Mouse (Mus musculus): ENCODE measurements around the gene 4933409G03Rik.
A peak's percentile ranks its signal among the peaks of the same experiment; 100 is the strongest.
"Not testable (repeated sequence)": the region's sequence is repeated elsewhere in the genome, so short reads cannot be mapped to it uniquely, and the experiment has no call there.

The 4933409G03Rik gene

DNA sequence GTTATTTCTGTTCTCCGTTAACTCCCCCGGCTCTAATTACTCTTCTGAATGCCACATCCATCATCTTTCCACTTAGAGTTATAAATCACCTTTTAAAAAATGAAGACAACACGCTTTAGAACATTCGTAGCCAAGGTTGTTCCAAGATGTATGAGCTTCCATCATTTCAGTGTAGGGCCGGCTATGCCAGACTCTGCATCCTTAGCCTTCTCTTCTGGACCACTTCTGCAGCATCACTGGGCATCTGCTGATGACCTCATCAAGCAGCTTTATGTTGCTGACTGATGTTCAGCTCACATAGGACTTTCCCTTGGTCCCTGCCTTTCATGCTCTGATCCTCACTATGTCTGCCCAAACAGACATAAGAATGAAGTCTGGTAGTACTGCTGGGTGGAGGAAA, at the start of gene 4933409G03Rik:
4933409G03Rik (plus strand) TSS at position 301 of the 400 bp plus-strand sequence.
- DNase-seq (ENCODE audit: low read depth), result no peak

DNA sequence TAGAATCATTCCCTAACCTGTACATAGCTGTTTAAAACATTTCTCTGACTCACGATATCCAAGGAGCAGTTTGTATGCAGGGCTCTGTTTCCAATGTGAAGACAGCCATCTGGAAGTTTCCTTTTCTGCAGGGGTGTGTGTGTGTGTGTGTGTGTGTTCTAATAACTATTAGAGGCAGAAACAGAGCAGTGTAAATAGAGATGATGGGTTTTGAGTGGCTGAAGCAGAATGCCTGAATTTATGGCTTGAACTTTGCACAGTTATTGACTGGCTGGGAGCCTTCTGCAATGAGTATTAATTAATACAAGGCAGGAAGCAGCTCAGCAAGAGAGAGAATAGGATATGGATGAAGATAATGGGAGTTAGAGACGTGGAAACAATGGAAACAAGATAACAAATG, 38.0 kb upstream of the 4933409G03Rik start:
- no peak for DNase-seq (ENCODE audit: low read depth)

DNA sequence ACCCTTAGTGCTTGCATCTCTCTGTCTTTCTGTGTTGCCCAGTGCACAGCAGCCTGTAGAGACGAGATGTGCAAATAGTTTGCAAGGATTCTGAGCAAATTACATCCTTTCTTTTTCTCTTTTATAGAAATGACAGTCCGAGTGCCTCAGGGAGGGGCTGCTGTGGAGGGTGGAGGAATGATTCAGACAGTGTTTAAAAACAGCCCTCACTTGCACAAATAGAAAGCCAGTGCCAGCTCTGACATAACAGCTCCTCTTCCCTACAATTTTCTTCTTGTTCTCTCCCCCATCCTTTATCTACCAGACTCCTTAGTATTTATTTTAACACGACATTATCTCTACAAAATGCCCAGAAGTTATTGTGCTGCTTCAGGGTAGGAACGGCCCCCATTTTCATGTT, 21.4 kb upstream of the 4933409G03Rik start:
- no peak for DNase-seq (ENCODE audit: low read depth)

DNA sequence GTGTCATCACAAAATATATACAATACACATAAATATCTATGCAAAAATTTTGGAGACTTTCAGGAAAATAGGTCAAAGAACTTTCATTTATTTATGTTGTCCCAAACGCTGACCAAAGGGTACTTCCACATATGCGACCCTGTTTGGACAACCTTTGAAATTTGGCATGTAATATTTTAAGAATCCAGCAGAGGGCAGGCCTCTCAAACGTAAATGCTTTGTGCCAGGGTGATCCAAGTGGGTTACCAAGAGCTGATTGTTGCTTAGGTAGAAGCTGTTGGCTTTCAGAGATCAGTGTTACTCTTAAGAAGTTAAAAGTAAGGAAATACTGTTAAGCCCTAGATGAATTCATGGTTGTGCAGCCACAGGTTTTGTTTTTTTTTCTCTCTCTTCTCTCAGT, 18.9 kb upstream of the 4933409G03Rik start:
- DNase-seq (ENCODE audit: low read depth), result peak; percentile 71

DNA sequence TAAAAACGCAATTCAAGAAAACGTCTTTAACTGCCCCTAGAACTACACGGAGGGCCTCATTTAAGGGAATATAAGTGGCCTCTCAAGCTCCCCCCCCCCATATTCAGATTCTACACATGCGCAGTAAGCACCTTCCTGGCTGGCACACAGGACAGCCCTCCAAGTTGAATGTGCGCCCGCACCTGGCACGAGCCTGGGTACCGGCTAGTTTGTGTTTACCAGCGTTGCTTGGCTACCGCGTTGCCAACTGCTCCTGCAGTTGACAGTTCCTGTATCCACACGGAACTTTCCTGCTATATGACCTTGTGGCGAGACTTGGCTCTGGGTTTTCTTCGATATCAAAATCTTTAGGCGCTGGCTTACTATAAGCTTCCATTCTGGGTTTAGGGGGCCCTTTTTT, 13.9 kb upstream of the 4933409G03Rik start:
- DNase-seq (ENCODE audit: low read depth), result no peak

DNA sequence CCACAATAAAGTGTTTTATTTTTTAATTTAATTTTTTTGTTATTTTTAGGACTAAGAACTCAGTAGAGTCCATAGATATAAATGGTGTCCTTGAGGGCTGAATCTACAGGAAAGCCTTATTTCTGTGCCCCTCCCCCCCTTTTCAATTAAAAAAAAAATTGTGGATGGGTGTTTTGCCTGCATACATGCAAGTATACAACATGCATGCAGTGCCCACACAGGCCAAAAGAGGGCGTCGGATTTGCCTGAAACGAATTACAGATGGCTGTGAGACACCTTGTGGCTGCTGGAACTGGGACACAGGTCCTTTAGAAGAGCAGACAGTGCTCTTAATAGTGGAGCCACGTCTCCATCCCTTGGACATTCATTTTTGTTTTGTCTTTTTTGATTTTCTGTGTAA, 9.9 kb upstream of the 4933409G03Rik start:
- DNase-seq (ENCODE audit: low read depth), result peak; percentile 27

DNA sequence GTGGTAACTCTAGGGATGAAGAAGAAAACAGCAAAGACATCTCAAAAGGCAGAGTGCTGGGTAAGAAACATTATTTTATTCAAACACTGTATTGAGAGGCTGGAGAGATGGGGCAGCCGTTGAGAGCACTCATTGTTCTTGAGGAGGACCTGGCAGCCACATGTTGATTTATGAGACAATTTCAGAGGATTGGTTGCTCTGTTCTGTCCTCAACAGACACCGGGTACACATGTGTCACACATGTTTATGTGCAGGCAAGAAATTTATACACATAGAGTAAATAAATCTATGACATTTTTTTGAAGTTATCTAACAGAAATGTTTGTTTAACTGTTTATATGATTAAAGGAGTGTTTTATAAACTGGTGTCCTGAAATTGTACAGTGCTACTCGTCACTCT, 10.6 kb downstream of the 4933409G03Rik start:
- no peak for DNase-seq (ENCODE audit: low read depth)

DNA sequence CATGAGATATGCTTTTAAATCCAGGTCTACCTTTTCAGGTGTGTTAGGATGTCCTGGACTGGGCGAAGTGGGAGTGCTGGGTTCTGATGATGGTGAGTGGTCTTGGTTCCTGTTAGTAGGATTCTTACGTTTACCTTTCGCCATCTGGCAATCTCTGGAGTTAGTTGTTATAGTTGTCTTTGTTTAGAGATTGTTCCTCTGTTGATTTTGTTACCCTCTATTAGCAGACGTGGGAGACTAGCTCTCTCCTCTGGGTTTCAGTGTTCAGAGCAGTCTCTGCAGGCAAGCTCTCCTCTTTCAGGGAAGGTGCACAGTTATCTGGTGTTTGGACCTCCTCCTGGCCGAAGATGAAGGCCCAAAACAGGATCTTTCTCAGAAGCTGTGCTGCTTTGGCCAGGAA, 74.0 kb downstream of the 4933409G03Rik start, which contains the start of gene 4932414N04Rik:
4932414N04Rik (plus strand) TSS at position 301 of the 400 bp plus-strand sequence.
- not testable (repeated sequence) for DNase-seq (ENCODE audit: low read depth)
